Mouse (Mus musculus): Measurements from ENCODE around the gene Gipc3. TPM values are rescaled to one million over a fixed set of nuclear protein-coding genes. Genes with fewer than 3 reads are reported as not detected.

The Gipc3 gene
- total RNA-seq, 2 experiments from 2014 or later, result 0.66 to 0.86 TPM

DNA sequence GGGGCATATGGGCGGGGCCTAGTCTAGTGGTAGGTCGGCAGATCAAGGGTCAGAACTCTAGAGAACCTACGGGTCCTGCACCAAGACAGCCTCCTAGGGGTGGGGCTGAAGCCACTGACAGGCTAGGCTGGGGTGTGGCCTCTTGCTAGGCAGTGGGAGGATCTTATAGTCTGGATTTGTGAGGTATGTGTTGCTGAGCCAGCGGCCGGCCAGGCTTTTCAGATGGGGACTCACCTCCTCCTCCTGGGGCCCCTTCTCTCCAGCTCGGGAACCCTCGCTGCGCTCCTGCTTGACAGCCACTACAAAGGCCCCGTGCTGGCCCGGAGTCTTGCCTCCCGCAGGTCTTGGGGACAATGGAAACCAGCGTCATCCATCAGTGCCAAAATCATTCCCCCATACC lies 6.1 kb upstream of the Gipc3 start:
- DNase-seq (ENCODE audit: low spot score in 2 of 2), result no peak

DNA sequence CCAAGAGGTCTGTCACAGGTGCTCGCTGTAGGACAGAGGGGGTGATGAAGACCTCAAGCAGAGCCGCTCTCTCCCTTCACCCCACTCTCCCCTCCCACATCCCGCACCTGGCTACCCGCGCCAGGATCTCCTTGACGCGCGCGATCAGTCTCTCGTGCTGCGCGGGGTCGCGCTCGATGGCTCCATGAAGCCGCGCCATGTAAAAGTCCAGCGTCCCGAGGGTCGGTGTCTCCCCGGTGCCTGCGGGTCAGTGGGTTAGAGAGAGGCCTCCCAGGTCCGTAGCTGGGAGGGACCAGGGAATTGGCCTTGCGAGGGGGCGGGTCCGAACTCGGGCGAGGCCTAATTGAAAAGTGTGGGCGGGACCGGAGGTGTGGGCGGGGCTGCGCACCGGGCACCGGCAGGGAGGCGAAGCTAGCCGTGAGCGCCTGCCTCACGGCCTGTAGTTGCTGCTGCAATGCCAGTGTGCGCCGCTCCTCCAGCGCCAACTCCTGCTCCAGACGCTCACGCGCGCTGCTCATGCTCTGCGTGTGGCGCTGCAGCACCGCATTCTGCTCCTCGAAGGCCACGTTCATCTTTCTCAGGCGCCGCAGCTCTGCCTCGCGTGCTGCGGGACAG lies 3.5 kb upstream of the Gipc3 start:
- DNase-seq (ENCODE audit: low spot score in 2 of 2), result no peak

DNA sequence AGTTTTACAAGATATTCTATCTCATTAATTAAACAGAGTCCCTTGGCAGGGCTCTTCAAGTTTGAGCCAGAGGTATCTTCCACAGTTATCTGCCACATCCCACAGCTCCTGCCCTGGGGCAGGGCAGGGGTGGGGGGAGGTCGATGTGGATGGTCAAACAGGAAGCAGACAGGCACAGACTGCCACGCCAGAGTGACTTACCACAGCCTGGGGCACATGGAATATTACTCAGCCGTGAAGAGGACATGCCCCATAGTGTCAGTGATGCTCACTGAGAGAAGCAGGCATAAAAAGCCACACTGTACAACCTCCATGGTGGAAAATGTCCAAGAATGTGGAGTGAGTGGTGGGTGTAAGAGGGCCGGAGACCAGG lies 2.1 kb upstream of the Gipc3 start:
- DNase-seq (ENCODE audit: low spot score in 2 of 2), result no peak

DNA sequence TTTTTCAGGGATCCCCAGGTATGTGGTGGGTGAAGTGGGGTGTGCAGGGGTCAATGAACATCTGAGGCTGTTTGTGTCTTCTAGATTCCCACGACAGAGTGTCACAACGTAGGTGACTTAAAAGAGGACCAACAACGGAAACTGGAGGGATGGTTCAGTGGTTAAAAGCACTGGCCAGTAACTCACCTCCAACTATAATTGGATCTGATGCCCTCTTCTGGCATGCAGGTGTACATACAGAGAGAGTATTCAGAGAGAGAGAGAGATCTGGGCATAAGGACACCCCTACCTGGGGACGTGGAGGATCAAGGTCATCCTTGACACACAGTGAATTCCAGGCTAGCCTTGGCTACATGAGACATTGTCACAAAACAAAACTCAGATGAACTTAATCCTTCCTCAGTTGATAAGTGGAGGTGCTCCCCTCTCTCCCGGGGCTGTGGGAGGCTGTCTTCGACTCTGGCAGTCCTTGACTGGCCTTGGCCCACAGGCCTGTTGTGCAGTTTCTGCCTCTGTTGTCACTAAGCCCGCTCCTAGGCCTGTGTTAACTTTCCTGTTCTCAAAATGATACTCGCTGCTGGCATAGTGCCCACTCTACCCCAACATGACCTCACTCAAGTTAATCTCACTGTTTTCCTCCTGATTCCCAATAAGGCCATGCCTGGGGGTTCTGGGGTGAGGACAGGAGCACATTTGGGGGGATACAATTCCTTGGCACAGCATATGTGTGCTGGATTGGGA lies 1.5 kb upstream of the Gipc3 start:
- no peak for DNase-seq (ENCODE audit: low spot score in 2 of 2)

DNA sequence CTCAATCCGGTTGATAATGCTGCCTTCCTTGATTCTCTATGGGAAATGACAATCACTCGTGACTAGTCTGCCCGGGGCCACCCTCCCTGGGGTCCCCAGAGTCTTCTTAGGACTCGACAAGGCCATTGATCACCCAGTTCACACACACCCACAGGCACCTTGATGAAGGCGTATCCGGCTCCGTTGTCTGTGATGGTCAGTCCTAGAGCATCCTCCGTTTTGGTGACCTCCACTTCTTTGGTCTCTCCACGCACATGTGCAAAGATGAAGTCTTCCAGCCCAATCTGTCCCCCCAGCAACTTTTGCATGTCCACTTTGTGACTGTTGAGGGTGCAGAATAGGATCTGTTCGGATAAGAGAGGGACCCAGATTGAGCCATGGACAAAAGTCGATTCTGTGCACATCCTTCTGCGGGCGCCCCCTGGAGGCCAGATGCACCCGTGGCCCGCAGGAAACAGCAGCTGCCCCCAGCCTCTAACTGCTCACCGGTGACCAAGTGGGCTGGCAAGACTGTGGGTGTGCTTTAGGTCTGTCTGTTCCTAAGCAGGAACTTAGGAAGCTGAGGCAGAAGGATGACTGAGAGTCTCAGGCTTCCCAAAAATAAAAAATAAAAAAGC lies 1.6 kb downstream of the Gipc3 start:
- DNase-seq (ENCODE audit: low spot score in 2 of 2), result peak in 1 of 2 experiments; percentile 75

DNA sequence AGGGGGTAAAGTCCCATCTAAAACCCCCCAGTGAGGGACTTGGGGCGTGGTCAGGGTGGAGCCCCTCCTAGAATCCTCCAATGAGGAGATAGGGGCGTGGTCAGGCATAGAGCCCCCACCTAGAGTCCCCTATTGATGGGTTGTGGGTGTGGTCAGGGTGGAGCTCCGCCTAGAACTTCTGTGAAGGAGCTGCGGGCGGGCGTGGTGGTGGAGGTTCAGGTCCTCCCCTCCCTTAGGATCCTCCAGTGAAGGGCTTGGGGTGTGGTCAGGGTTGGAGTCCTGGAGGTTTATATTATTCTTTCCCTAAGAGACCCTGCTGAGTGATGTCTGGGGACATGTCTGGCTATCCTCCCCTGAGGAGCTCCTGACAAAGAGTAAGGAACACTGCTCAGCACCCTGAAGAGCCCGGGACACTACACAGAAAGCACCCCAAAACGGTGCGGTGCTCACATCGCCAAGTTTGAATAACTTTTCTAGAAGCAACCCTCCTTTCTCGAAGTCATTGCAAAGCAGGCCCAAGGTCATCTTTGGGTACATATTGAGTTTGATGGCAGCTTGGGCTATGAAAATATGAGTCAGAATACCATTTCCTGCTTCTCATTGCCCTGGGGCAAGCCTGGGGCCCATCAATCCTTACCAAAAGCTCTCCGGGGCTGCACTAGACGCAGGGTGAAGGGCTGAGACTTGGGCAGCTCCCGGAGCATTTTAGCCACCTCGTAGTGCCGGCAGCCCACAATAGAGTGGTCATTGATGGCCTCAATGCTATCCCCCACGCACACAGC lies 2.3 kb downstream of the Gipc3 start:
- DNase-seq (ENCODE audit: low spot score in 2 of 2), result no peak

DNA sequence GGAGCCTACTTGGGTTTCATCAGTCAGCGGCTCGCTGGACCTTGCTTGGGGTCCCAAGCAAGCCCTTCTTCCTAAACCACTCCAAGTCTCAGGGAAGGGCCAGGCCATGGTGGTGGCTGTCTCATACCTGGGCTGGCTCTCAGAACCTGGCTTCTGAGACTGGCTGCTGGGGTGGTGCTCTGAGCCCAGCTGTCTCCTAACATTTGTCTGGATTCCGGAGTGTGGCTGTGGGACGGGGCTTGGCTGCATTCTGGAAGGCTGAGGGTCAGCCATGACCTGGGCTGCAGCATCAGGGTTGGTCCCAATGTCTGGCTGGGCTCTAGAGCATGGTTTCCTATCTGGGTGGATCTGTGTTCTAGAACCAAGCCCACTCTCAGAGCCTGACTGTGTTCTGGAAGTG lies 6.5 kb downstream of the Gipc3 start:
- DNase-seq (ENCODE audit: low spot score in 2 of 2), result no peak

DNA sequence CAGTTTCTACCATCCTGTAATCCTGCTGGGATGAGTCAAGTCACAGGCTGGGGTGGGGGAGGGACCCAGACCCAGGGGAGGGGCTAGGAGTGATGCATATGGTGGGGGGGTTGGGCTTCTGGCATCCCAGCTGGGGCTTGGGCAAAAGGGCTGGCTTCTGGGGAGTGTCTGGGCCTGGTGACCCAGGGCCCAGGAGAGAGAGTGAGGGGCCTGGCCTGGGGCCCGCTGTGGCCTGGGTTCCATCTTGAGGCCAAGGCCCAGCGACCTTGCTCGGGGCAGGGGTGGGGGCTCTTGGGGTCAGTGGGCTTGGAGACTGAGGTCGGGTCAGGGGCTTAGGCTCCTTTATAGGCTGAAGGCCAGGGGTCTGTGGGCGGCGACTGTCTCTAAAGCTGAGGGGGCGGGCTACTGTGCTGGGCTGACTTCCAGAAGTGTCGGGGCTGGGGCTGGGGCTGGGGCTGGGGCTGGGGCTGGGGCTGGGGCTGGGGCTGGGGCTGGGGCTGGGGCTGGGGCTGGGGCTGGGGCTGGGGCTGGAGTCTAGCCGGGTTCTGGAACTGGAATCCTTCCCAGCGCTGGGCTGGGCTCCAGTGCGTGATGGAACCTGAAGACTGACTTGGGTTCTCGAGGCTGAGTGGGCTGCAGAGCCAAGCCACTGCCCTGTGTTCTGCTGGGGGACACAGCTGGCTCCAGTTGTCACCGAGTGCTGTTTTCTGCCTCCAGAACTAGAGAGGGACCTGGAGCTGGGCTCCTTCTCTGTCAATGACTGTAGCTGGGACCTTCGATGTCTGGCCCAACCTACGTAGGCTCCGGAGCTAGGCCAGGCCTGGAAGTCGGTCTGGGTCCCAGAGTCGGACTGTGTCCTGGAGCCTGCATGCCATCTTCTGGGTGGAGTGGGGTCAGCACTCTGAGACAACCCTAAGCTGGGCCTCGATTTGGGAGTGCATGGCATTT lies 7.4 kb downstream of the Gipc3 start:
- DNase-seq (ENCODE audit: low spot score in 2 of 2), result peak in 1 of 2 experiments; percentile 69

DNA sequence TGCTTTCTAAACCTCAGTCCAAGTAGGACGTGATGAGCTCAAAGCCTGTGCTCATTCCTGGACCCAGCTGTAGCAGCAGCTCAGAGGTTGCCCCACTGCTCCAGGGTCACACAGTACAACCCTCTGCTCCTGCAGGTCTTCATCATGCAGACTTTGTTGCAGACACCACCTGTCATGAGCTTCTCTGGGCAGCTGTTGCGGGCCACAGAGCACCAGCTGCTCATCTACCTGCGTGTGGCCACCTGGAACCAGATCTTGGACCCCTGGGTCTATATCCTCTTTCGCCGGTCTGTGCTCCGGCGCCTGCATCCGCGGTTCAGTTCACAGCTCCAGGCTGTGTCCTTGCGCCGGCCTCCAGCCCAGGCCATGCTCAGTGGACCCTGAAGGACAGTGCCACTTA lies 8.7 kb downstream of the Gipc3 start:
- no peak for DNase-seq (ENCODE audit: low spot score in 2 of 2)

DNA sequence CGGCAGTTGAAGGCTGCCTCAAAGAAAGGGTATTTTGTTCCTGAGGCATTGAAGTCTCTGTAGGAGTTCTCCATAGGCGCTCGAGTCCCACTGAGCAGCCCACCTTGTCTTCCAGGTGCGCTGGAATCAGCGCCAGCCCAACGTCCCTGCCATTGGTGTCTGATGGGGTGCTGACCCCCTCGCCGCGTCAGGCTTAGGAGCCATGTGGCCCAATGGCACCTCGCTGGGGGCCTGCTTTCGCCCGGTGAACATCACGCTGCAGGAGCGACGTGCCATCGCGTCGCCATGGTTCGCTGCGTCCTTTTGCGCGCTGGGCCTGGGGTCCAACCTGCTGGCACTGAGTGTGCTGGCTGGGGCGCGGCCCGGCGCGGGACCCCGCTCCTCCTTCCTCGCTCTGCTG lies 10.8 kb downstream of the Gipc3 start:
- DNase-seq (ENCODE audit: low spot score in 2 of 2), result no peak

DNA sequence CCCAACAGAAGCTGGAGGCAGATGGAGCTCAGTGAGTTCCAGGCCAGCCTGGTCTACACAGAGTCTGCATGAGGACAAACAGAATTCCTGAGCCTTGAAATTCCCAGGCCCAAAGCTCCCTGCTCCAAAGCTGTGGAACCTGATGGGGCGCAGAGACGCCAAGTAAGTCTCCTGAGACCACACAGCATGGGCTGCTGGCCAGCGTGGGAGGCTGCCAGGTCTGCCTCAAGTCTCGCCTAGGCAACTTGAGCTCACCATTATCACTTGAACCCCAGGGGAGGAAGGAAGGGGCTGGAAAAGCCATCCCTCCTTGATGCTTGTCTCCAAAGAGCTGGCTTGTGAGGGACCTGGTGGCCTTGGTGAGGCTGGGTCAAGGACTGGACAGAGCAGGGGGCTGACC lies 13.1 kb downstream of the Gipc3 start:
- DNase-seq (ENCODE audit: low spot score in 2 of 2), result no peak

DNA sequence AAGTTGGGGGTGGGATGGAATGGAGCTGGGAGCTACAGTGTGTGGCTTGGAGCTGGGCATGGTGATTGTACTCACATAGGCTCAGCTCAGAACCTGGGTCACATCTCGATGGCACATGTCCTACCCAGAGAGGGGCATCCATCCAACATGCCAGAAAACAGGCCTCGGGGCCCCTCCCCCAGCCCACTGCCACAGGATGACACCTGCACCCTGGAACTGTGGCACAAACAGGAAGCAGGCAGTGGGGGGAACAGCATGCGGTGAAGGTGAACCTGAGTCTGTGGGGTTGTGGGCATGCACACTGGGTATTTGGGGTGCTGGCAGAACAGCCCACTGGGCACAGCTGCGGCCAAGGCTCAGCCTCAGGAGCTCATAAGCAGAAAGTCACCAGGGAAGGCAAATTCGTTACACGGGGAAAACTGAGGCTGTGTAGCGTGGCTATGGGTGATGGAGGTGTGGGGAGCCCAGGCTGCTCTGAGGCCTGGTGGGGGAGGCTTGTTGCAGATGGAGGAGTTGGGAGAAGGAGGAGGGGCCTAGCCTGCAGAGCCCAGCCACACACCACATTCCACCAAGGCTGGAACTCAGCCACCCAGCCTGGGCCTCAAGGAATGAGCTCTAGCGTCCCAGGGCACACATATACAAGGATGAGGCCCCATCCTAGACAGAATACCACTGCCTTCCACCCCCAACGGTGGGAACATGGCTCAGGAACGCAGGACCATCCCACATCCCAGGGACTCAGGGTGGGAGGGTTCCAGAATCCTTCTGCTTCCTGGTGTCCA lies 13.7 kb downstream of the Gipc3 start:
- DNase-seq (ENCODE audit: low spot score in 2 of 2), result peak in 1 of 2 experiments; percentile 77

DNA sequence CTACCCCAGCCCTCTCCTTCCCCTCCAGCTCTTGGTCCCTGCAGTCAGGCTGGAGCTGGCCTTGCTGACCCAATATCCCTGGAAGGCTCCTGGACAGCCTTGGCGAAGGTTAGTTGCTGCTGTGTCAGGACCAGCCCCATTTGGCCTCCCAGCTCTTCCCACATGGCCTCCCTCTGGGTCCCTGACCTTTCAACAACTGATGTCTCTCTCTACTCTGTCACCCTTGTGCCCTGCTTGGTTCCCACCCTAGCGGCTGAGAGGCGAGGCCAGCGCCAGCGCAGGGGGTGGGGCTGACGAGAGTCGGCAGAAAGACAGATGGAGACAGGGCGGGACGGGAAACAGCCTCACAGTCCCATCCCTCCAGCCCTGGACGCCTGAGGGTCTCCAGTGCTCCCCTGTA lies 14.7 kb downstream of the Gipc3 start, which contains the start of gene Tbxa2r:
Tbxa2r (plus strand) TSS at position 346 of the 400 bp plus-strand sequence.
- peak in 1 of 2 experiments; percentile 57 for DNase-seq (ENCODE audit: low spot score in 2 of 2)

DNA sequence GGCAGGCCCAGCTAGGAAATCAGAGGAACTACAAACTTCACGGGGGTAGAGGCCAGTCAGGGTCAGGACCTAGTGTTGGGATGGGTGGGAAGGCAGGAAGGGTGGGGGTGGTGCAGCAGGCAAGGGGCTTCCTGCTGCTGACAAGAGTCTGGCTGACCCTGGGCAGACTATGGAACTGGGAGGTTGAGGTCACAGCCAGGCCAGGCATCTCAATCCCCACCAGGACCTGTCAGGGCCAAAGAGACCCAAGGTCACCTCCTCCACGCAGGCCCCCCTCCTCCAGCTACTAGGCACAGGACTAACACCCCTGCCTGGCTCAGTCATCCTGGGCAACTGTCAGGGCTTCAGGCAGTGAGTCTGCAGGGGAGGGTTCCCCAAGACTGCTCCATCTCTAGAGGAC lies 15.1 kb downstream of the Gipc3 start:
- DNase-seq (ENCODE audit: low spot score in 2 of 2), result no peak

DNA sequence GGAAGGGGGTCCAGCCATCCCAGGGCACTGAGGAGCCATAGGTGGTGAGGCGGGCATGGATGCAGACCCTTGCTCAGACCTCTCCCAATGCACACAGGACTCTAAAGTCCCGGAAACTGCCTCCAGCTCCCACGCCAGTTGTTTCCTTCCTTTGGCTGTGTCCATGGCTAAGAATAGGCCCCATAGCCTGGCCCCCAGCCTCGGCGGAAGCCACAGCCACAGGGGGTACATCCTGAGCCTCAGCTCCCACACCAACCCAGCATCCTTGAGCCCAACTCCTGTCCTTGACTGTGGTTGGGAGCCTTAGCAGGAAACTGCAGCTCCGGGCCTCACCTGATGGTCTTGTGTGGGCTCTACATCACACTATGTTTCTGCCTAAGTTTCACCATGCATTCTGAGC lies 16.2 kb downstream of the Gipc3 start:
- no peak for DNase-seq (ENCODE audit: low spot score in 2 of 2)

DNA sequence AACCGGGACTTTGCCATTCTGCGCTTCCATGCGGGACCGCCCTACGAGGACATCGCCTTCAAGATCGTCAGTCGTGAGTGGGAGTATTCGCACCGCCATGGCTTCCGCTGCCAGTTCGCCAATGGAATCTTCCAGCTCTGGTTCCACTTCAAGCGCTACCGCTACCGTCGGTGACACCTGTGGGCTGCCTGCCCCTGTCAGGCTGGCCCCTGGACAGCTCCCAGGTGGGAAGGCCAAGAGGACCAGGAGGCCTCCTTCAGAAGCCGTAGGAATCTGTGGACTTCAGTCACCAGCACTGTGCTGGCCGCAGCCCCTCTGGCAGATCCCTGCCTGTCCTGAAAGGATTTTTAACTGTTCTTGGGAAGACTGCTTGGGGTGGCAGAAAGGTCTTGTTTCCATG lies 17.3 kb downstream of the Gipc3 start:
- DNase-seq (ENCODE audit: low spot score in 2 of 2), result no peak

DNA sequence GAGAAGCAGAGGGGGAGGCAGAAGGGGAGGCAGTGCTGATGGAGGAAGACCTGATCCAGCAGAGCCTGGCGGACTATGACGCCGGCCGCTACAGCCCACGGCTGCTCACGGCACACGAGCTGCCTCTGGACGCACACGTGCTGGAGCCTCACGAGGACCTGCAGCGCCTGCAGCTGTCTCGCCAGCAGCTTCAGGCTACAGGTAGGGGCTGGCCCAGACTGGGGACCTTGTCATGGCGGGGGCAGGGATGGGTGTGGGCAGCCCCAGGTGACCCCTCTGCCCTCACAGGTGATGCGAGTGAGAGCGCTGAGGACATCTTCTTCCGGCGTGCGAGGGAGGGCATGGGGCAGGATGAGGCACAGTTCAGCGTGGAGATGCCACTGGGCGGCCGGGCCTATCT lies 17.9 kb downstream of the Gipc3 start:
- no peak for DNase-seq (ENCODE audit: low spot score in 2 of 2)

DNA sequence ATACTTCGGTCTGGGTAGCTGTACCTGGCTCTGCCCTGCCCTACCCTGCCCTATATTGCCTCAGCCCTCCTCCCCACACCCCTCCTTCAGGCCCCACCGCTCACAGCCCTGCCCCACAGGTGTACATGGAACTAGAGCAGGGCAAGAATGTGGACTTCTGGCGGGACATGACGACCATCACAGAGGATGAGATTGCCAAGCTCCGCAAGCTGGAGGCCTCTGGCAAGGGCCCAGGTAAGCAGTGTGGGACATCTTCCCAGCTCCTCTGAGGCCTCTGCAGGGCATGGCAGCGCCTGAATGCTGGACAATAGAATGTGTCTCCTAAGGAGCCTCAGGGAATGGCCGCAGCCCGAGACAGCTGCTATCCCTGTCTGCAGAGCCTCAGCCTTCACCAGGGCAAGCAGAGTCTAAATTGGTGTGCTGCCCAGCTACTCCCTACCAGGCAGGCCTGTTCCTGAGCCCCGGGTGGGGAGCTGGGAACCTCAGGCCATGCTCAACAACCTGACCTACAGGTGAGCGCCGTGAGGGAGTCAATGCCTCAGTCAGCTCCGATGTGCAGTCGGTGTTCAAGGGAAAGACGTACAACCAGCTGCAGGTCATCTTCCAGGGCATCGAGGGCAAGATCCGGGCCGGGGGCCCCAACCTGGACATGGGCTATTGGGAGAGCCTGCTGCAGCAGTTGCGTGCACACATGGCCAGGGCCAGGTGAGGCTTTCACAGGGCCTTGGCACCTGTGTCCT lies 19.1 kb downstream of the Gipc3 start:
- no peak for DNase-seq (ENCODE audit: low spot score in 2 of 2)

DNA sequence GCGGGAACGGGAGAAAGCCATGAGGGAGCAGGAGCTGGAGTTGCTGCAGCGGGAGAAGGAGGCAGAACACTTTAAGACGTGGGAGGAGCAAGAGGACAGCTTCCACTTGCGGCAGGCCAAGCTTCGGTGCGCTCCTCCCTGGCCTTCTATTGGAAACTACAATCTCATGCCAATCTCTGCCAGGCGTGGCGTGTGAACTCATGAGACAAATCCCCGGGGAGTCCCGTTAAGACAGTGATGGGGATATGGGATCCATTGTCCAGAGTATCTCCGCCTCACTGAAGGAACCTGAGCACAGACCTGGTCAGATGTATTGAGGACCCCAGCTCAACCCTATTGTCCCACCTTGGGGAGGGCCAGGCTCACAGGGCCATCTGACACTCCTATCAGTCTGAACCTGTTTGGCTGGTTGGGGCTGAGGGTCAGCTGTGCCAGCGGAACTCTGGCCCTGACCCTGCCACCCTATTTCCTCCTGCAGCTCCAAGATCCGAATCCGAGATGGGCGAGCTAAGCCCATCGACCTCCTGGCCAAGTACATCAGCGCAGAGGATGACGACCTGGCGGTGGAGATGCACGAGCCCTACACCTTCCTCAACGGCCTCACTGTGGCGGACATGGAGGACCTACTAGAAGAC lies 19.8 kb downstream of the Gipc3 start:
- no peak for DNase-seq (ENCODE audit: low spot score in 2 of 2)

All from gastrocnemius, postnatal 4 days (tissue).